In the genomic region with DNA sequence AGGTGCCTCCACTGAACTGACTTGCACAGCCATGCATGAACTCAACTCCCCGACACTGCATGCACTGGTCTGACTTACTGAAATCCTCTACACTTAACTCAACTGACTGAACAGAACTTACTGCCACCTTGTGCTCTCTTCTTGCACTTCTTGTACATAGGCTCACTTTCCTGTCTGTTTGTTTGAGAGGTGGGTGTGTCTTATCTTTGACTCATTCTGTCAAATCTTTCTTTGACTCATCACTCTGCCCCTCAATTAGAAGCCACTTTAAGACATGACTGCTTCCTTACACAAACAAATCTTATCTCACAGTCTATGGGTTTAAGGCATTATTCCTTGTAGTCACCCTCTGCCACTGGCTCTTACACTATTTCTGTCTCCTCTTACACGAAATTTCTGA, we compare ENCODE assay signal across 17 mouse cellular contexts.
"Had no signal": no experiment of that assay in that cellular context is flagged by ENCODE, and none has a peak within 500 bp of the region (broad histone marks: within the 10 kb centered on the region; RNA-seq: fewer than 3 reads in every experiment).

No protein-coding gene starts in this region.

- H3K9me3 ChIP-seq: limb, embryonic 12.5 days; limb, embryonic 15.5 days; midbrain, embryonic 12.5 days; midbrain, embryonic 15.5 days; neural tube, embryonic 13.5 days had no signal

- H3K9ac ChIP-seq: limb, embryonic 12.5 days; limb, embryonic 15.5 days; liver, embryonic 14.5 days; liver, postnatal 0 days; lung, embryonic 14.5 days; midbrain, embryonic 12.5 days; midbrain, embryonic 15.5 days; neural tube, embryonic 13.5 days had no signal

- H3K27me3 ChIP-seq: limb, embryonic 12.5 days; limb, embryonic 15.5 days; midbrain, embryonic 12.5 days; midbrain, embryonic 15.5 days; neural tube, embryonic 13.5 days had no signal

- H3K27ac ChIP-seq: kidney, postnatal 0 days; limb, embryonic 12.5 days; limb, embryonic 15.5 days; liver, embryonic 14.5 days; macrophage; midbrain, embryonic 12.5 days; midbrain, embryonic 15.5 days; neural tube, embryonic 13.5 days had no signal

- H3K4me3 ChIP-seq: limb, embryonic 12.5 days; limb, embryonic 15.5 days; midbrain, embryonic 12.5 days; midbrain, embryonic 15.5 days; myocyte; neural tube, embryonic 13.5 days had no signal

- H3K4me1 ChIP-seq: limb, embryonic 12.5 days; limb, embryonic 15.5 days; midbrain, embryonic 12.5 days; midbrain, embryonic 15.5 days; neural tube, embryonic 13.5 days had no signal

- H3K4me2 ChIP-seq: limb, embryonic 12.5 days; limb, embryonic 15.5 days; liver, embryonic 11.5 days; lung, embryonic 14.5 days; midbrain, embryonic 12.5 days; midbrain, embryonic 15.5 days; neural tube, embryonic 13.5 days had no signal

- ATAC-seq: liver, postnatal 0 days; lung, postnatal 0 days; midbrain, embryonic 15.5 days had no signal

- DNase-seq: kidney, postnatal 36 days; left cerebral cortex, postnatal 4 days; liver, postnatal 0 days; lung, embryonic 14.5 days; retina, postnatal 1 day; thymus, postnatal 25 days had no signal

- H3K36me3 ChIP-seq: limb, embryonic 12.5 days; limb, embryonic 15.5 days; midbrain, embryonic 12.5 days; midbrain, embryonic 15.5 days; neural tube, embryonic 13.5 days had no signal
